Mouse (Mus musculus) hindbrain, embryonic 16.5 days (tissue): ENCODE data around the gene Lmcd1. TPM values are rescaled to one million over a fixed set of nuclear protein-coding genes. Genes with fewer than 3 reads are reported as not detected.

Experiments used
- ATAC-seq: fragments of 200-750 bp; cut with Nextera tagmentation; 2 replicates; pipeline ENCODE4 v1.8.0; 2017; ENCODE audit warnings: moderate TSS enrichment, moderate library complexity
- H3K27ac ChIP-seq: fragments of 300-500 bp; sonication (generic); 2 replicates; pipeline ENCODE4 v1.5.1; 2014; ENCODE audit warnings: low read depth, mild to moderate bottlenecking, control low read depth, low read length, moderate library complexity
- H3K27me3 ChIP-seq: fragments of 300-500 bp; sonication (generic); replicated peaks from 2 replicates; pipeline ENCODE4 v1.6.1; 2014; ENCODE audit warnings: low read length; ENCODE audit not compliant: control insufficient read depth, insufficient read depth
- H3K36me3 ChIP-seq: fragments of 300-500 bp; sonication (generic); 2 replicates; pipeline ENCODE4 v1.6.1; 2014; ENCODE audit warnings: mild to moderate bottlenecking, low read length, moderate library complexity, mixed read lengths; ENCODE audit not compliant: control insufficient read depth, insufficient read depth
- H3K4me1 ChIP-seq: fragments of 300-500 bp; sonication (generic); 2 replicates; pipeline ENCODE4 v1.6.1; 2014; ENCODE audit warnings: low read depth, low read length; ENCODE audit not compliant: control insufficient read depth, insufficient read depth
- H3K4me2 ChIP-seq: fragments of 300-500 bp; sonication (generic); 2 replicates; pipeline ENCODE4 v1.6.1; 2014; ENCODE audit warnings: mild to moderate bottlenecking, low read length, control low read depth, moderate library complexity
- H3K4me3 ChIP-seq: fragments of 300-500 bp; sonication (generic); 2 replicates; pipeline ENCODE4 v1.5.1; 2014; ENCODE audit warnings: mild to moderate bottlenecking, low read length, control low read depth, moderate library complexity
- H3K9ac ChIP-seq: fragments of 300-500 bp; sonication (generic); 2 replicates; pipeline ENCODE4 v1.6.1; 2014; ENCODE audit warnings: low read depth, mild to moderate bottlenecking, control low read depth, low read length, moderate library complexity
- H3K9me3 ChIP-seq: fragments of 300-500 bp; sonication (generic); 2 replicates; pipeline ENCODE4 v1.6.1; 2014; ENCODE audit warnings: mild to moderate bottlenecking, low read length, moderate library complexity; ENCODE audit not compliant: control insufficient read depth
- WGBS: fragments of 180-500 bp; shearing (Covaris S2); extraction: QIAGEN DNeasy Blood & Tissue Kit; methylation state at CpG from one replicate; pipeline ENCODE4 v1.1.7; 2014; 5-methylcytosine and 5-hydroxymethylcytosine counted together
- polyA plus RNA-seq: library from polyadenylated mRNA; unstranded; fragments of >200 nt; fragmentation: Nextera tagmentation; extraction: Ambion mirVana; gene quantifications from 2 replicates; pipeline ENCODE4 v1.2.1, GENCODE M21; 2015

The Lmcd1 gene
- polyA plus RNA-seq, 1 experiment from 2014 or later = 10.3 TPM

DNA sequence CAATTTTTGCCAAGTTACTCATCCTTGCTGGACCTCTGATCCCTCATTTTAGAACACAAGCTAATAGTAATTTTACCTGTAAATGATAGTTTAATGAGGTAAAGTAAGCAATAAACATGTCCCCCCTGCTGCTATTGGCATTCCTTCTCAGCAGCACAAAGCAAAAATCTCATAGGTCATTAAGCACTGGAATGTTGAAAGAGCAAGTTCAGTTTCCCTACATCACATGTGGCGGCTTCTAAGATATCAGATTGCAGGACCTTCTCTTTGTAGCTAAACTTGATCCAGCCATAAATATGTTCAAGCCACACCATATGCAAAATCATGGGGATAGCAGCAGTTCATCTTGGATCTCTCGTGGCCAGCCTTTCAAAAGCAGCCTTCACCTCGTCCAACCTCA is 7.4 kb downstream of the Lmcd1 start:
- Histone ChIP-seq H3K36me3 (no peaks in the 10 kb centered on the region), H3K4me1 (no peaks in the 10 kb centered on the region), H3K4me3 (no peak overlapping the region), H3K27ac (no peak overlapping the region), H3K4me2 (no peak overlapping the region), H3K27me3 (no peaks in the 10 kb centered on the region), H3K9ac (no peak overlapping the region), H3K9me3 (no peaks in the 10 kb centered on the region)
- 74% methylated on average over 3 of the region's 3 CpGs for WGBS
- no peak for ATAC-seq

DNA sequence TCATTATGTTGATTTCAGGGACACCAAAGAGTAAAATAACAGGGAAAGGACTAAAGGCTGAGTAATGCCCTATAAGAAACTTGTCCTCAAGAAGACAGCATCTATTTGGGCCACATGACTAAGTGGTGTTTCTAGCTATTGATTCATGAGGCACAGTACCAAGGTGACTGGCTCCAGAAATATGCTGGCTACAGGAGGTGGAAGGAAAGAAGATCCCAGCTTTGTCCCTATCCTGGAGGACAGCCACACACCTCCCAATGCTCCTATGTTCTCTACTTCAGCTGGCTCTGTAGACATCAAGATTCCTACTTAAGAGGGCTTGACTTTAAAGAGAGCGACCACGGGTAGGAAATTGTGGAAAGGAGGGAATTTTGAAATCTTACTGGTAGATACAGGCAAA is 8.4 kb downstream of the Lmcd1 start:
- ATAC-seq = no peak
- Histone ChIP-seq H3K4me2 (no peak overlapping the region), H3K4me1 (no peaks in the 10 kb centered on the region), H3K9ac (no peak overlapping the region), H3K27me3 (no peaks in the 10 kb centered on the region), H3K9me3 (no peaks in the 10 kb centered on the region), H3K4me3 (no peak overlapping the region), H3K27ac (no peak overlapping the region), H3K36me3 (no peaks in the 10 kb centered on the region)
- 100% methylated on average over 2 of the region's 2 CpGs for WGBS

DNA sequence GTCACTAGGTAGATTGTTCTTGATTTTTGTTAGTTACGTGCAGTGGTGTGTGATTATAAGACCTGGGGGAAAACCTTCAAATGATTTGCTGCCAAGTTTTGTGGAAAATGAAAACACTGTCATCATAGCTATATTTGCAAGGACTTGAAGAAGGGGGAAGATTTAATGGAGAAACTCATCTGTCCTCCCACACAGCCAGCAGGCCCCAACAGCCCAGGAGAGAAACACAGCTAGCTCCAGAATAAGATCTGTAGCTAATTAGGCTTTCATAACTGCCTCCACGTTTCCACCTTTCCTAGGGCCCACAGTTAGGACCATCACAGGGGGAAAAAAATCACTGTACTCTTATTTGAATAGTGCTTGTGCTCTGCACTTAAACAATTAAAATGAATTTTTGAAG is 10.5 kb downstream of the Lmcd1 start:
- no peak overlapping the region for H3K4me2 ChIP-seq
- ATAC-seq = no peak
- H3K27me3 ChIP-seq = no peaks in the 10 kb centered on the region
- WGBS = 78% methylated on average over 2 of the region's 2 CpGs
- H3K27ac ChIP-seq = no peak overlapping the region
- H3K36me3 ChIP-seq = no peaks in the 10 kb centered on the region
- H3K4me1 ChIP-seq = no peaks in the 10 kb centered on the region
- H3K9ac ChIP-seq = no peak overlapping the region
- H3K9me3 ChIP-seq = no peaks in the 10 kb centered on the region
- H3K4me3 ChIP-seq = no peak overlapping the region

DNA sequence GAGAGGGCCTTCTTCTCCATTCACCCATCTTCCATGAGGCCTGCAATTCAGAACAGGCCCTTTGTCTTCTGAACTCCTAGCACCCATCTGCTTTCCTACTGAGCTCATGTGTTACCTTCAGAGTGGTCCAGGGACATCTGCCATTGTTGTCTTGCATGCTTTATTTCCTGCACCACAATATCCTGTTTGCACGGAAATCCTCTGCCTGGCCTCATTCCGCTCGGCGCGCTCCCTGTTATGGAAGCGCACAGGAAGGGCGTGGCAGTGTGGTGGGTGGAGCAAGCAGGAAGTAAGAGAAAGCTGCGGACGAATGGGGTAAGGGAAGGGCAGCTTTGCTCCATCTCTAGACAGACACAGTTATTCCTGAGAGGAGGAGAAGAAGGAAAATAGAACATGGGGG is 14.1 kb downstream of the Lmcd1 start:
- H3K4me2 ChIP-seq = no peak overlapping the region
- no peak overlapping the region for H3K9ac ChIP-seq
- no peaks in the 10 kb centered on the region for H3K9me3 ChIP-seq
- no peaks in the 10 kb centered on the region for H3K27me3 ChIP-seq
- 92% methylated on average over 9 of the region's 9 CpGs for WGBS
- no peak for ATAC-seq
- no peaks in the 10 kb centered on the region for H3K36me3 ChIP-seq
- no peaks in the 10 kb centered on the region for H3K4me1 ChIP-seq
- H3K27ac ChIP-seq = no peak overlapping the region
- H3K4me3 ChIP-seq = no peak overlapping the region

DNA sequence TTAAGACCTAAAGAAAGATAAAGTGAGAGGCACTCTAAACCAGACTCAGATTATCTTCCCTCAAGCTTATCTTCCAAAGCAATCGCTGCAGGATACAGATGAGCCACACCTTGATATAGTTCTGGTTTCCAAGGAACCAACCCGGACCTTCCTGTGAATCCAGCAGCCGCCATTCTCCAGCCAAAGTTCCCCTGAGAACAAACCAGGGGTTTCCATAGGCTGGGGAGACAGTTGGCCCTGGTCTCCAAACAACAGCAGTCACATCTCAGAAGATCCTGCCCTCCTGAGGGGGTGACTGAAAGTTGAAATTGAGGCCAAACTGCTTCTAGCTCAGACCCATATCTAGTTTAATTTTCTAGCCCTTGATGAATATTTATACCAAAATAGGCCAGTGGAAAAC is 14.7 kb downstream of the Lmcd1 start:
- H3K4me2 ChIP-seq = no peak overlapping the region
- H3K9me3 ChIP-seq = no peaks in the 10 kb centered on the region
- no peak overlapping the region for H3K4me3 ChIP-seq
- H3K36me3 ChIP-seq = no peaks in the 10 kb centered on the region
- no peak overlapping the region for H3K9ac ChIP-seq
- H3K27ac ChIP-seq = no peak overlapping the region
- no peaks in the 10 kb centered on the region for H3K4me1 ChIP-seq
- no peaks in the 10 kb centered on the region for H3K27me3 ChIP-seq
- 92% methylated on average over 3 of the region's 3 CpGs for WGBS
- no peak for ATAC-seq

DNA sequence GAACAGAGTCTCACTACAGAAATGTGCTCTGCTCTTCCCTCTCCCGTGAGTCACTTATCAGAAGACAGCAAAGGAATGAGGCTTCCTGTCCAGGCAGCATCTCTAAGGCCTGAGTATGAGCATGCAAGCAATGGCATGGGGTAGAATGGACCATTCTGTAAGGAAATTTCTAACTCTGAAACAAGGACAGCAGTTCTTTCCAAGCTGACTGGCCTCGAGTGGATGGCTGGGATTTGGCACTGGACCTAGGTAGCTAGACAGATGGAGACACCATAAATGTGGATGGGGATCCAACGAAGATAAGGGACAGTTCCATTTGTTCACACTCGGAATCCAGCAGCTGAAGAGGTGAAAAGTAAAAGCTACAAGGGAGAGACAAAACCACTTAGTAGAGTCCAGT is 17.6 kb downstream of the Lmcd1 start:
- 75% methylated on average over 4 of the region's 4 CpGs for WGBS
- Histone ChIP-seq H3K27me3 (no peaks in the 10 kb centered on the region), H3K27ac (no peak overlapping the region), H3K36me3 (no peaks in the 10 kb centered on the region), H3K9me3 (no peaks in the 10 kb centered on the region), H3K4me3 (no peak overlapping the region), H3K4me2 (no peak overlapping the region), H3K4me1 (no peaks in the 10 kb centered on the region), H3K9ac (no peak overlapping the region)
- no peak for ATAC-seq

DNA sequence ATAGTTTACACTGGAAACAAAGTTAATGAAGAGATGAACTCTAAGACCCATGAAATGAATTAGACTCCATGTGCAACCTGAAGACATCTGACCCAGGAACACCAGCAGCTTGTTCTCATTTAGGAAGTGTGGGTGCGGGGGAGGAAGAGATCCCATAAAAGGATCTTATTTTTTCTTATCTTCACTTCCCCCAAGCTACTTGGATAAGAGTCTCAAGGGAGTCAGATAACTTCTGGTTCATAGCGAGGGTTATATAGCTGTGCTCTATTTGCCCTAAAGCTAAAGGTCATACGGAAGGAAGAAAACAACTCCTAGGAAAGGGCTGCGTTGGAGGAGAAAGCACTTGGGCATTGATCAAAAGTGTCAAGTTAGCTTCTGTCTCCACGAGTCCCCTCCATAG is 19.8 kb downstream of the Lmcd1 start:
- Histone ChIP-seq H3K4me3 (no peak overlapping the region), H3K9ac (no peak overlapping the region), H3K4me2 (no peak overlapping the region), H3K27me3 (no peaks in the 10 kb centered on the region), H3K9me3 (no peaks in the 10 kb centered on the region), H3K27ac (no peak overlapping the region), H3K36me3 (no peaks in the 10 kb centered on the region), H3K4me1 (no peaks in the 10 kb centered on the region)
- WGBS = 72% methylated on average over 5 of the region's 5 CpGs
- ATAC-seq = no peak

DNA sequence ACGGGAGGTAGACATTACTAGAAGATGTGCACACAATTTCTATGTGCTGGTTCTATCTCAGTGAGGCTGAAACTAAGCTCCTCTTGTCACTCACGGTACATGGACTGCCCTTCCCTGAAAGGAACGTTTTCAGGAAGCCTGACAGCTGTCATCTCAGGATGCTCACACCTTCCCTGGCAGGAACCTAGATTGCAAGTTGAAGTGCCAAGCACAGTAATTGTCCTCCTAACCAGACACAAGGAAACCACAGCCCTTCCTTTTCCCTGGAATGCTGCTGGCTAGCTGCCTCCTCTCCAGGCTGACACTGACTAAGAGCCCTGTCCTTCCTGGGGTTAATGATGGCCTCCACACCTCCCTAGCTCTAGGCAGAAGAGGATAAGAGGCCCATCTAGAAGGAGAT is 21.7 kb downstream of the Lmcd1 start:
- Histone ChIP-seq H3K9me3 (no peaks in the 10 kb centered on the region), H3K4me2 (no peak overlapping the region), H3K27me3 (no peaks in the 10 kb centered on the region), H3K27ac (no peak overlapping the region), H3K4me3 (no peak overlapping the region), H3K36me3 (no peaks in the 10 kb centered on the region), H3K9ac (no peak overlapping the region), H3K4me1 (no peaks in the 10 kb centered on the region)
- WGBS = 77% methylated on average over 3 of the region's 3 CpGs
- ATAC-seq = no peak

DNA sequence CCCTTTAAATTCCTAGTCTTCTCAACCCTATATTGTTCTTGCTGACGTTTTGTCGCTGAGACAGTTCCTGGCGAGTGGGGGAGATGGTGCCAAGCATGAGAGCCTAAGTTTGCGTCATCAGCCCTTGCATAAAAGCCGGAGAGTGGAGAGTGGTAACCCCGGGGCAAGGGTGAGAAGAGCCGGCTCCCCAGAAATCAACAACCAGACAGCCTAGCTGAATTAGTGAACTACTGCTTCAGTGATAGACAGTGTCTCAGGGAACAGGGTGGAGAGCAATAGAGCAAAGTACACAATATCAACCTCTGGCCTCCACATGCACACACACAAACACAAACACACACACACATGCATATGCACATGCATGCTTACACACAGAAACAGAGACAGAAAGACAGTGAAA is 26.6 kb downstream of the Lmcd1 start:
- Histone ChIP-seq H3K4me2 (no peak overlapping the region), H3K4me3 (no peak overlapping the region), H3K4me1 (no peaks in the 10 kb centered on the region), H3K36me3 (no peaks in the 10 kb centered on the region), H3K9ac (no peak overlapping the region), H3K27ac (no peak overlapping the region), H3K27me3 (no peaks in the 10 kb centered on the region), H3K9me3 (no peaks in the 10 kb centered on the region)
- 77% methylated on average over 7 of the region's 7 CpGs for WGBS
- ATAC-seq = no peak

DNA sequence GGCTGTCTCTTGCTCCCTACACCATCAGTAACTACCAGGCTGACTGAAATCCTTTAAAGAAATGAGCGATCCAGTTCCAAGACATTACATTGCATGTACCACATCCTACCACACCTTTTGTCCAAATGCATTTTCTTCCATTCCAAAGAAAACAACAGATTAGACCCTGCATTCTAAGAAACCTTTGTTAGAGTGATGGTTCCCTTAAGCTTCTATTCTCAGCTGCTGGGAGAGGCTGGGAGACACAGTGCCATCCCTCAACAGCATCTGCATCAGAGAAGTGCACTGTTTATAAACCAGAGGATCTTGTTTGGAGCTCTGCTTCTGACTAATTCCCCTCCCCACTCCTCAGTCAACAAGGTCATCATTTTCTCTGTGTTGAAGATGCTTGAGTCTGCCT is 27.1 kb downstream of the Lmcd1 start:
- ATAC-seq = no peak
- no peaks in the 10 kb centered on the region for H3K27me3 ChIP-seq
- no peak overlapping the region for H3K4me2 ChIP-seq
- H3K27ac ChIP-seq = no peak overlapping the region
- H3K36me3 ChIP-seq = no peaks in the 10 kb centered on the region
- no peaks in the 10 kb centered on the region for H3K4me1 ChIP-seq
- H3K4me3 ChIP-seq = no peak overlapping the region
- no peaks in the 10 kb centered on the region for H3K9me3 ChIP-seq
- whole genome bisulfite sequencing = 94% methylated on average over 1 of the region's 1 CpGs
- no peak overlapping the region for H3K9ac ChIP-seq
